Mouse (Mus musculus): ENCODE measurements around the gene Nav1. TPM values are rescaled to one million over a fixed set of nuclear protein-coding genes. Genes with fewer than 3 reads are reported as not detected.

Gene Nav1
- polyA plus RNA-seq, 1 experiment from 2014 or later: 23.7 TPM

DNA sequence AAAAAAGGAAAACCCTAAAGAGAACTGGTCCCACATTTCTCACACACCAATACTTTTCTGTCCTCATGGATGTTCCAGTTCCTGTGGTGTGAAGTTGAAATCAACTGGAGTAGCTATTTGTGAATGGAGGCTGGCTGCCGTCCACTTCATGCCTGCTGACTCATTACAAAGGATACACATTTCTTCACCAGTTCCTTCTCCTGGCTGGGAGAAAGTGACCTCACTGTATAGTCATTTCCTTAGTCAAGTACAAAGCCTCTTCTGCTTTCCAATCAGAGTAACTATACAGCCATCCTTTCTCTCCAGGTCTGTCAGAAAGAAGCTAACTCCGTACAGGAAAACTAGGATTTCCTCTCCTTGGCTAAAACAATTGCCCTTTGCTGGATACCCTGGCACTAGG is 196.1 kb downstream of the Nav1 start:
- peaks cover 90% of the 10 kb centered on the region for H3K36me3 ChIP-seq (ENCODE audit: control insufficient read depth, insufficient read depth, low read length)
- H3K4me3 ChIP-seq (ENCODE audit: low read length): no peak overlapping the region
- no peak overlapping the region for H3K9ac ChIP-seq (ENCODE audit: low read depth, low read length)
- WGBS: 76% methylated on average over 2 of the region's 2 CpGs
- H3K27ac ChIP-seq (ENCODE audit: low read depth, low read length): no peak overlapping the region
- no peaks in the 10 kb centered on the region for H3K4me1 ChIP-seq (ENCODE audit: control insufficient read depth, insufficient read depth, low read length)
- H3K9me3 ChIP-seq (ENCODE audit: control insufficient read depth, low read length): no peaks in the 10 kb centered on the region
- ATAC-seq (ENCODE audit: low FRiP score, low TSS enrichment): no peak
- H3K4me2 ChIP-seq (replicated peaks; ENCODE audit: low read depth, low read length): no peak overlapping the region
- H3K27me3 ChIP-seq (ENCODE audit: control insufficient read depth, insufficient read depth, low read length): no peaks in the 10 kb centered on the region

DNA sequence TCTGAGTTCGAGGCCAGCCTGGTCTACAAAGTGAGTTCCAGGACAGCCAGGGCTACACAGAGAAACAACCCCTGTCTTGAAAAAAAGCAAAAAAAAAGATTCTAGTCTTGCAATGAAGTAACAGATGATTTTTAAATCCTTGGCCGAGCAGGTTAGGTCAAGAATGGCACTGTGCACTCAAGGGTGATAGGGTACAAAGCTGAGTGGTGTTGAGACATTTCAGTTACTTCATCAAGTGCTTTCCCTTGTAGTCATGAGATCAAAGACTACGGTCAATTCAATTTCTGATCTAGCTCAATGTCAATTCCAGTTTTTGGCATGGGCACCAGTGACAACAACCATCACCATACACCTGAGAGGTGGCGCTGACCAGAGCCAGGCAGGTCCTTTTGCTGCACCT is 198.1 kb downstream of the Nav1 start:
- Histone ChIP-seq H3K27me3 (ENCODE audit: control insufficient read depth, insufficient read depth, low read length) (no peaks in the 10 kb centered on the region), H3K4me2 (replicated peaks; ENCODE audit: low read depth, low read length) (no peak overlapping the region), H3K4me3 (ENCODE audit: low read length) (no peak overlapping the region), H3K9me3 (ENCODE audit: control insufficient read depth, low read length) (no peaks in the 10 kb centered on the region), H3K27ac (ENCODE audit: low read depth, low read length) (no peak overlapping the region), H3K9ac (ENCODE audit: low read depth, low read length) (no peak overlapping the region), H3K4me1 (ENCODE audit: control insufficient read depth, insufficient read depth, low read length) (no peaks in the 10 kb centered on the region), H3K36me3 (ENCODE audit: control insufficient read depth, insufficient read depth, low read length) (peaks cover 91% of the 10 kb centered on the region)
- WGBS: 98% methylated on average over 4 of the region's 4 CpGs
- no peak for ATAC-seq (ENCODE audit: low FRiP score, low TSS enrichment)

GRCm38 (mm10) chr1:135405356-135405755 is 201.7 kb downstream of the Nav1 start:
- H3K4me2 ChIP-seq (replicated peaks; ENCODE audit: low read depth, low read length): no peak overlapping the region
- H3K27ac ChIP-seq (ENCODE audit: low read depth, low read length): no peak overlapping the region
- no peaks in the 10 kb centered on the region for H3K4me1 ChIP-seq (ENCODE audit: control insufficient read depth, insufficient read depth, low read length)
- H3K4me3 ChIP-seq (ENCODE audit: low read length): no peak overlapping the region
- ATAC-seq (ENCODE audit: low FRiP score, low TSS enrichment): no peak
- peaks cover 97% of the 10 kb centered on the region for H3K36me3 ChIP-seq (ENCODE audit: control insufficient read depth, insufficient read depth, low read length)
- no peaks in the 10 kb centered on the region for H3K27me3 ChIP-seq (ENCODE audit: control insufficient read depth, insufficient read depth, low read length)
- H3K9me3 ChIP-seq (ENCODE audit: control insufficient read depth, low read length): no peaks in the 10 kb centered on the region
- WGBS: 86% methylated on average over 7 of the region's 7 CpGs
- H3K9ac ChIP-seq (ENCODE audit: low read depth, low read length): no peak overlapping the region

DNA sequence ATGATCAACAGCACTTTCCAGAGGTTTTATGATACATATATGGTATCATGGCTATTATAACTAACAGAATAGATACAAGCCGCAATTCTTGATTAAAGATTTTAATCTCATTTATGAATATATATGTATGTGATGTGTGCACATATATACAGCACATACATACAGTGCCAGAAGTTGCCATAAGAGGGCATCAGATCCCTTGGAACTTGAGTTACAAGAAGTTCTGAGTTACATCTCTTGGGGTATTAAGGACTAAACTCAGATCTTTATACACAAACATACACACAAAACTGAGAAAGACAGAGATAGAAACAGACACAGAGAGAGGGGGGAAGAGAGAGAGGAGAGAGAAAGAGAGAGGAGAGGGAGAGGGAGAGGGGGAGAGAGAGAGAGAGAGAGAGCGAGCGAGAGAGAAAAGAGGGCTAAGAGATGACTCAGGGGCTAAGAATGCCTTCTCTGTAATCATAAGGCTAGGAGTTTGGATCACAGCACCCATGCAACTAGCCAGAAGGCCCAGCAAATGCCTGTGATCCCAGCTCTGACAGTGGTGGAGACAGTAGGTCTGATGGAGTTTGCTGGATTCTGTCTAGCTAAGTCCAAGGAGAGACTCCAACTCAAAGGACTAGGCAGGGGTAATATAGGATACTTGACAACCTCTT is 205.5 kb downstream of the Nav1 start:
- Histone ChIP-seq H3K36me3 (ENCODE audit: control insufficient read depth, insufficient read depth, low read length) (peaks cover 91% of the 10 kb centered on the region), H3K4me3 (ENCODE audit: low read length) (no peak overlapping the region), H3K27ac (ENCODE audit: low read depth, low read length) (no peak overlapping the region), H3K4me2 (replicated peaks; ENCODE audit: low read depth, low read length) (no peak overlapping the region), H3K9me3 (ENCODE audit: control insufficient read depth, low read length) (no peaks in the 10 kb centered on the region), H3K27me3 (ENCODE audit: control insufficient read depth, insufficient read depth, low read length) (no peaks in the 10 kb centered on the region), H3K4me1 (ENCODE audit: control insufficient read depth, insufficient read depth, low read length) (no peaks in the 10 kb centered on the region), H3K9ac (ENCODE audit: low read depth, low read length) (no peak overlapping the region)
- 99% methylated on average over 3 of the region's 3 CpGs for WGBS
- no peak for ATAC-seq (ENCODE audit: low FRiP score, low TSS enrichment)

DNA sequence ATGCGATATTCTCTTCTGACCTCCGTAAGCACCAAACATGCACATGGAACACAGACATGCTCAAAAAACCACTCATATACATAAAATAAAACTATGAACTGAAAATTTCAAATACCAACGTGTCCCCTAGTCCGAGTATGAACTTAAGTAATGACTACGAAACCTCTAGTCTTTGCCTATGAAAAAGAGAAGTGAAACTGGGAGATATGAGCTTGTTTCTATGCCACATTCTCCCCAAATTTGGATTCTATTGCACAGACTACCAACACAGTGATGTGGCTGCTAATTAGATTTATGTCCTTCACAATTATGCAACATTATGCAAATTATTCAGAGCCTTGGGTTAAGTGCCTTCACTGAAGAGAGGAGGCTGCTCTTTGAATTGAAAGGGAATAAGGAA is 207.6 kb downstream of the Nav1 start:
- 95% methylated on average over 5 of the region's 5 CpGs for WGBS

GRCm38 (mm10) chr1:135385161-135385560 is 221.9 kb downstream of the Nav1 start:
- peaks cover 82% of the 10 kb centered on the region for H3K36me3 ChIP-seq (ENCODE audit: control insufficient read depth, insufficient read depth, low read length)
- ATAC-seq (ENCODE audit: low FRiP score, low TSS enrichment): no peak
- WGBS: 91% methylated on average over 9 of the region's 9 CpGs

More for the DNA sequence above, 207.6 kb downstream of the Nav1 start:
- H3K27ac ChIP-seq (ENCODE audit: low read depth, low read length): no peak overlapping the region
- no peaks in the 10 kb centered on the region for H3K27me3 ChIP-seq (ENCODE audit: control insufficient read depth, insufficient read depth, low read length)
- no peak for ATAC-seq (ENCODE audit: low FRiP score, low TSS enrichment)
- no peak overlapping the region for H3K9ac ChIP-seq (ENCODE audit: low read depth, low read length)
- H3K4me3 ChIP-seq (ENCODE audit: low read length): no peak overlapping the region
- H3K36me3 ChIP-seq (ENCODE audit: control insufficient read depth, insufficient read depth, low read length): peaks cover 86% of the 10 kb centered on the region
- H3K4me2 ChIP-seq (replicated peaks; ENCODE audit: low read depth, low read length): no peak overlapping the region
- no peaks in the 10 kb centered on the region for H3K9me3 ChIP-seq (ENCODE audit: control insufficient read depth, low read length)
- no peaks in the 10 kb centered on the region for H3K4me1 ChIP-seq (ENCODE audit: control insufficient read depth, insufficient read depth, low read length)

More at GRCm38 (mm10) chr1:135385161-135385560, 221.9 kb downstream of the Nav1 start:
- no peak overlapping the region for H3K4me2 ChIP-seq (replicated peaks; ENCODE audit: low read depth, low read length)
- H3K4me3 ChIP-seq (ENCODE audit: low read length): no peak overlapping the region
- H3K27me3 ChIP-seq (ENCODE audit: control insufficient read depth, insufficient read depth, low read length): no peaks in the 10 kb centered on the region
- no peaks in the 10 kb centered on the region for H3K4me1 ChIP-seq (ENCODE audit: control insufficient read depth, insufficient read depth, low read length)
- H3K9me3 ChIP-seq (ENCODE audit: control insufficient read depth, low read length): no peaks in the 10 kb centered on the region
- H3K27ac ChIP-seq (ENCODE audit: low read depth, low read length): no peak overlapping the region
- H3K9ac ChIP-seq (ENCODE audit: low read depth, low read length): no peak overlapping the region

Small RNAs within 50 kb of the gene (microRNA-seq; reads per million reads assigned to microRNA genes)
- 0.63 reads per million for gene Mir1231

Other genes with a start within 250 kb of the Nav1 start
- 33.0 and 39.6 TPM in 2 replicates for gene Shisa4, start 232.1 kb downstream of the Nav1 start, polyA plus RNA-seq (2014; fragmentation: Nextera tagmentation; extraction: Ambion mirVana)
- gene Ipo9, start 176.8 kb downstream of the Nav1 start, polyA plus RNA-seq (2014; fragmentation: Nextera tagmentation; extraction: Ambion mirVana): 160 and 176 TPM in 2 replicates
- 109 and 114 TPM in 2 replicates for gene Csrp1, start 112.8 kb upstream of the Nav1 start, polyA plus RNA-seq (2014; fragmentation: Nextera tagmentation; extraction: Ambion mirVana)
- gene Phlda3, start 158.8 kb upstream of the Nav1 start, polyA plus RNA-seq (2014; fragmentation: Nextera tagmentation; extraction: Ambion mirVana): 85.6 and 102 TPM in 2 replicates
- 18.3 and 20.3 TPM in 2 replicates for gene Tnni1, start 172.1 kb upstream of the Nav1 start, polyA plus RNA-seq (2014; fragmentation: Nextera tagmentation; extraction: Ambion mirVana)
- 12.1 and 19.5 TPM in 2 replicates for gene Lad1, start 211.3 kb upstream of the Nav1 start, polyA plus RNA-seq (2014; fragmentation: Nextera tagmentation; extraction: Ambion mirVana)
- gene Tnnt2, start 229.1 kb upstream of the Nav1 start, polyA plus RNA-seq (2014; fragmentation: Nextera tagmentation; extraction: Ambion mirVana): 2.0 and 2.3 TPM in 2 replicates